Mouse (Mus musculus) cerebellum, adult 2 months (tissue): ENCODE results near the gene Gm3336.

ENCODE experiments used
- CTCF ChIP-seq: fragments of 200-500 bp; IDR thresholded peaks from 2 replicates; pipeline ENCODE4 v1.5.1; 2011; ENCODE audit warnings: low read depth, mild to moderate bottlenecking, control low read depth, low read length, moderate library complexity, borderline replicate concordance; ENCODE audit not compliant: insufficient read depth
- POLR2A ChIP-seq: fragments of 200-500 bp; IDR thresholded peaks from 2 replicates; pipeline ENCODE4 v1.6.1; 2011; ENCODE audit warnings: low read length, control low read depth, borderline replicate concordance; ENCODE audit not compliant: insufficient read depth

GRCm38 (mm10) chr8:70682692-70683091 lies 35.7 kb upstream of the Gm3336 start:
- TF ChIP-seq POLR2A (no peak), CTCF (no peak)
